ENCODE assay signal across 19 mouse cellular contexts in genomic region chr17:44507741-44508140, GRCm38 (mm10).
A peak's percentile ranks its signal among the peaks of the same experiment; 100 is the strongest.
DNase-seq lines count a peak whose midpoint lies in the region; ATAC-seq lines count a peak whose summit lies in the region.
"Had no signal": no experiment of that assay in that cellular context is flagged by ENCODE, and none has a peak within 500 bp of the region (broad histone marks: within the 10 kb centered on the region; RNA-seq: fewer than 3 reads in every experiment).

No protein-coding gene starts in this region.

- no peak overlapping the region for H3K9ac ChIP-seq in forebrain, embryonic 15.5 days (replicated peaks)
- H3K9ac ChIP-seq: heart, embryonic 12.5 days; heart, embryonic 15.5 days; hindbrain, embryonic 13.5 days; intestine, embryonic 15.5 days had no signal

- no peak overlapping the region for H3K4me3 ChIP-seq in forebrain, embryonic 10.5 days
- no peak overlapping the region for H3K4me3 ChIP-seq in forebrain, embryonic 15.5 days
- H3K4me3 ChIP-seq: heart, embryonic 12.5 days; heart, embryonic 15.5 days; hindbrain, embryonic 10.5 days; hindbrain, embryonic 13.5 days; intestine, embryonic 15.5 days had no signal

- peaks cover 33% of the 10 kb centered on the region for H3K4me1 ChIP-seq in forebrain, embryonic 10.5 days
- H3K4me1 ChIP-seq in forebrain, embryonic 15.5 days = no peaks in the 10 kb centered on the region
- H3K4me1 ChIP-seq: heart, embryonic 12.5 days; heart, embryonic 15.5 days; intestine, embryonic 15.5 days had no signal

- ATAC-seq in forebrain, embryonic 15.5 days (replicated peaks) = no peak
- ATAC-seq: forebrain, embryonic 14.5 days; hindbrain, embryonic 16.5 days; intestine, embryonic 15.5 days had no signal

- no peaks in the 10 kb centered on the region for H3K9me3 ChIP-seq in forebrain, embryonic 10.5 days
- no peaks in the 10 kb centered on the region for H3K9me3 ChIP-seq in forebrain, embryonic 15.5 days
- H3K9me3 ChIP-seq: heart, embryonic 12.5 days; heart, embryonic 15.5 days; hindbrain, embryonic 10.5 days; hindbrain, embryonic 13.5 days; intestine, embryonic 15.5 days had no signal

- H3K27ac ChIP-seq in forebrain, embryonic 10.5 days = 0 out of 2 replicates have a peak overlapping the region, but pooled peaks have one; percentile 33
- H3K27ac ChIP-seq in forebrain, embryonic 15.5 days (replicated peaks) = no peak overlapping the region
- H3K27ac ChIP-seq: heart, embryonic 15.5 days; hindbrain, embryonic 10.5 days; hindbrain, embryonic 13.5 days; intestine, embryonic 15.5 days had no signal

- H3K4me2 ChIP-seq in forebrain, embryonic 15.5 days (replicated peaks) = no peak overlapping the region
- H3K4me2 ChIP-seq: heart, embryonic 12.5 days; heart, embryonic 15.5 days; hindbrain, embryonic 13.5 days; intestine, embryonic 15.5 days had no signal

- no peaks in the 10 kb centered on the region for H3K36me3 ChIP-seq in forebrain, embryonic 10.5 days (replicated peaks)
- no peaks in the 10 kb centered on the region for H3K36me3 ChIP-seq in forebrain, embryonic 15.5 days
- H3K36me3 ChIP-seq: heart, embryonic 12.5 days; heart, embryonic 15.5 days; hindbrain, embryonic 10.5 days; hindbrain, embryonic 13.5 days; intestine, embryonic 15.5 days had no signal

- DNase-seq in cerebellum, postnatal 10 days = peak; percentile 63 to 76
- no peak for DNase-seq in cerebellum, adult 11-12 months
- DNase-seq in forebrain, embryonic 10.5 days (ENCODE audit: extremely low spot score, low spot score) = no peak
- peak; percentile 27 for DNase-seq in retina, embryonic 14.5 days (ENCODE audit: low spot score)
- no peak for DNase-seq in retina, postnatal 1 day
- DNase-seq: adrenal gland, postnatal 10 days; adrenal gland, postnatal 36 days; gastrocnemius, postnatal 25 days; heart, adult 18-20 months; heart, postnatal 10 days; heart, postnatal 36 days had no signal

- WGBS in forebrain, embryonic 10.5 days = 91% methylated on average over 3 of the region's 3 CpGs
- 71% methylated on average over 3 of the region's 3 CpGs for WGBS in forebrain, embryonic 15.5 days

- H3K27me3 ChIP-seq in forebrain, embryonic 10.5 days (ENCODE audit: poor library complexity, severe bottlenecking) = peaks cover 6% of the 10 kb centered on the region; the same call in 1 of the 2 replicates
- no peaks in the 10 kb centered on the region for H3K27me3 ChIP-seq in forebrain, embryonic 15.5 days
- H3K27me3 ChIP-seq: heart, embryonic 12.5 days; heart, embryonic 15.5 days; hindbrain, embryonic 13.5 days; intestine, embryonic 15.5 days had no signal

Comparison
In these comparisons a context has a peak if more than half of its experiments do, and no peak if none do; other contexts are left out.
1. DNase-seq: peak in cerebellum, postnatal 10 days (2 of 2) and retina, embryonic 14.5 days (single experiment); none in cerebellum, adult 11-12 months (single experiment), forebrain, embryonic 10.5 days (single experiment) and retina, postnatal 1 day (single experiment).